Mouse (Mus musculus): Measurements from ENCODE around the gene Surf2. TPM values are rescaled to one million over a fixed set of nuclear protein-coding genes. Genes with fewer than 3 reads are reported as not detected.
A peak's percentile ranks its signal among the peaks of the same experiment; 100 is the strongest.

The Surf2 gene
- polyA plus RNA-seq, 1 experiment from 2014 or later: 28.4 TPM

DNA sequence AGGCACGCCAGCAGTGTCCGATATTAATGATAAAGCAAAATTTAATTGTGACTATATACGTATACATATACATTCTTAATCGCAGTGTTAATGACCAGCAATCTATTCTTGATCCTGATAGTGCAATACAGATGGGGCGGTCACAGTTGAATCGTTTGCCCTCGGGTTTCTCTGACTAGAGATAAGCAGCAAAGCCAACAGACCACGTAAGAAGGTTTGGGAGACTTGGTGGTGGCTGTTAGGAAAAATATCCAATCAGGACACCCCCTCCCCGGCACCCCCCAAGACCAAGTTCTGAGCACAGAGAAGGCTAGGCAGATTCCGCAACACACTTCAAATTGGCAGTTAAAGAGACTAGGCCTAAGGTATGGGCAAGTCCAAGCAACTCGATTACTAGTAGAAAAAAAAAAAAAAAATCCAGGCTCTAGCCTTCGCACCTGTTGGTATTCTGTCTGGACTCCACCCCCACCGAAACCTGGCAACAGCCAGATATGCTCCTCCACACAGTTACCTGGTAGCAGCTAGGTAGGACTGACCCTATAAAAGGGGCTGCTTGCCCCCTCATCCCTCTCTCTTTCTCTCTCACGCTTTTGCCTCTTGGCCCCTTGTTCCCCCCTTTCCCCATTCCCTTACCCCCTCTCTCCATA lies 48.7 kb downstream of the Surf2 start:
- 20% methylated on average over 14 of the region's 14 CpGs for WGBS
- Histone ChIP-seq H3K9ac (ENCODE audit: low read length) (peak overlapping the region; percentile 88), H3K4me3 (ENCODE audit: control insufficient read depth in 1 of 2, insufficient read depth in 1 of 2, low read depth in 1 of 2, low read length in 2 of 2) (peak overlapping the region; percentile 68 to 85), H3K4me2 (ENCODE audit: low read length) (peak overlapping the region; percentile 93), H3K9me3 (ENCODE audit: control insufficient read depth, low read length) (no peaks in the 10 kb centered on the region), H3K27me3 (ENCODE audit: control insufficient read depth, insufficient read depth, low read length) (no peaks in the 10 kb centered on the region), H3K36me3 (ENCODE audit: control insufficient read depth, insufficient read depth, low read length) (peaks cover 23% of the 10 kb centered on the region), H3K27ac (replicated peaks in 1 of 2; ENCODE audit: control insufficient read depth in 1 of 2, insufficient read depth in 1 of 2, low read depth in 2 of 2, low read length in 2 of 2) (peak overlapping the region; percentile 30 to 99; a peak in 3 of 4 replicates), H3K4me1 (ENCODE audit: control insufficient read depth in 2 of 2, insufficient read depth in 2 of 2, low read length in 2 of 2) (peaks cover 0 to 15% of the 10 kb centered on the region in 2 experiments; a peak in 3 of 4 replicates)
- no peak for ATAC-seq (ENCODE audit: insufficient number of reproducible peaks, insufficient read depth, low FRiP score, low read depth)

DNA sequence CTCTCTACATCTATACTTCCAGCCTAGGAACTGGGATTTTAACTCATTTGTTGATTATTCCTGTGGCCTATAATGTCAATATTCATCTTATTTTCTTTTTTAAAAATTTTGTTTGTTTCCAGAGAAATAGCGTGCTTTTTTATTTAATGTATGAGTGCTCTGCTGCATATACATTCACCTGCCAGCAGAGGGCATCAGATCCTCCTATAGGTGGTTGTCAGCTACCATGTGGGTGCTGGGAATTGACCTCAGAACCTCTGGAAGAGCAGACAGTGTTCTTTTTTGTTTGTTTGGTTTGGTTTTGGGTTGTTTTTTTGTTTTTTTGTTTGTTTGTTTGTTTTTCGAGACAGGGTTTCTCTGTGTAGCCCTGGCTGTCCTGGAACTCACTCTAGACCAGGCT lies 51.1 kb downstream of the Surf2 start:
- WGBS: 75% methylated on average over 2 of the region's 2 CpGs
- Histone ChIP-seq H3K36me3 (ENCODE audit: control insufficient read depth, insufficient read depth, low read length) (peaks cover 5% of the 10 kb centered on the region), H3K9ac (ENCODE audit: low read length) (no peak overlapping the region), H3K4me1 (ENCODE audit: control insufficient read depth in 2 of 2, insufficient read depth in 2 of 2, low read length in 2 of 2) (peaks cover 0 to 15% of the 10 kb centered on the region in 2 experiments; a peak in 3 of 4 replicates), H3K27ac (replicated peaks in 1 of 2; ENCODE audit: control insufficient read depth in 1 of 2, insufficient read depth in 1 of 2, low read depth in 2 of 2, low read length in 2 of 2) (no peak overlapping the region), H3K9me3 (ENCODE audit: control insufficient read depth, low read length) (no peaks in the 10 kb centered on the region), H3K27me3 (ENCODE audit: control insufficient read depth, insufficient read depth, low read length) (no peaks in the 10 kb centered on the region), H3K4me2 (ENCODE audit: low read length) (no peak overlapping the region), H3K4me3 (ENCODE audit: control insufficient read depth in 1 of 2, insufficient read depth in 1 of 2, low read depth in 1 of 2, low read length in 2 of 2) (no peak overlapping the region)
- no peak for ATAC-seq (ENCODE audit: insufficient number of reproducible peaks, insufficient read depth, low FRiP score, low read depth)

Other genes starting within 250 kb of the Surf2 start
- not detected in 2 replicates for gene Lcn4, start 245.1 kb upstream of the Surf2 start, polyA plus RNA-seq (2014; fragmentation: Nextera tagmentation; extraction: Ambion mirVana)
- not detected in 2 replicates for gene Abo, start 51.4 kb upstream of the Surf2 start, polyA plus RNA-seq (2014; fragmentation: Nextera tagmentation; extraction: Ambion mirVana)
- gene Surf6, start 13.5 kb upstream of the Surf2 start, polyA plus RNA-seq (2014; fragmentation: Nextera tagmentation; extraction: Ambion mirVana): 7.6 and 9.6 TPM in 2 replicates
- gene Med22, start 5.7 kb upstream of the Surf2 start, polyA plus RNA-seq (2014; fragmentation: Nextera tagmentation; extraction: Ambion mirVana): 34.3 and 38.2 TPM in 2 replicates
- 410 and 428 TPM in 2 replicates for gene Rpl7a, start 5.6 kb upstream of the Surf2 start, polyA plus RNA-seq (2014; fragmentation: Nextera tagmentation; extraction: Ambion mirVana)
- 44.8 and 48.4 TPM in 2 replicates for gene Surf1, start 163 bp downstream of the Surf2 start, polyA plus RNA-seq (2014; fragmentation: Nextera tagmentation; extraction: Ambion mirVana)
- gene Surf4, start 17.6 kb downstream of the Surf2 start, polyA plus RNA-seq (2014; fragmentation: Nextera tagmentation; extraction: Ambion mirVana): 162 and 171 TPM in 2 replicates
- not detected in 2 replicates for gene Stkld1, start 17.7 kb downstream of the Surf2 start, polyA plus RNA-seq (2014; fragmentation: Nextera tagmentation; extraction: Ambion mirVana)
- gene Rexo4, start 48.0 kb downstream of the Surf2 start, polyA plus RNA-seq (2014; fragmentation: Nextera tagmentation; extraction: Ambion mirVana): 24.7 and 25.0 TPM in 2 replicates
- not detected in 2 replicates for gene Adamts13, start 57.0 kb downstream of the Surf2 start, polyA plus RNA-seq (2014; fragmentation: Nextera tagmentation; extraction: Ambion mirVana)
- 38.5 and 40.9 TPM in 2 replicates for gene Cacfd1, start 93.6 kb downstream of the Surf2 start, polyA plus RNA-seq (2014; fragmentation: Nextera tagmentation; extraction: Ambion mirVana)
- 0.24 TPM in 1 of 2 replicates, not detected in the other for gene Slc2a6, start 111.6 kb downstream of the Surf2 start, polyA plus RNA-seq (2014; fragmentation: Nextera tagmentation; extraction: Ambion mirVana)
- 0.22 TPM in 1 of 2 replicates, not detected in the other for gene Mymk, start 155.8 kb downstream of the Surf2 start, polyA plus RNA-seq (2014; fragmentation: Nextera tagmentation; extraction: Ambion mirVana)
- 12.6 and 15.0 TPM in 2 replicates for gene Adamtsl2, start 163.0 kb downstream of the Surf2 start, polyA plus RNA-seq (2014; fragmentation: Nextera tagmentation; extraction: Ambion mirVana)
- gene Fam163b, start 226.1 kb downstream of the Surf2 start, polyA plus RNA-seq (2014; fragmentation: Nextera tagmentation; extraction: Ambion mirVana): 0.66 and 0.70 TPM in 2 replicates
- gene Dbh, start 248.9 kb downstream of the Surf2 start, polyA plus RNA-seq (2014; fragmentation: Nextera tagmentation; extraction: Ambion mirVana): 0.55 and 1.8 TPM in 2 replicates

Data from heart, embryonic 14.5 days (tissue).